Mouse (Mus musculus) forebrain, embryonic 10.5 days (tissue): ENCODE results near the gene Fads2. TPM values are rescaled to one million over a fixed set of nuclear protein-coding genes. Genes with fewer than 3 reads are reported as not detected.

Experiments used
- DNase-seq: peaks from one replicate; pipeline ENCODE4 v3.0.0-alpha.2; 2017; ENCODE audit warnings: low spot score; ENCODE audit errors: extremely low spot score
- H3K27ac ChIP-seq: fragments of 300-500 bp; sonication (generic); 2 replicates; pipeline ENCODE4 v1.5.1; 2016; ENCODE audit warnings: mild to moderate bottlenecking
- H3K27me3 ChIP-seq: fragments of 300-500 bp; sonication (generic); 2 replicates; pipeline ENCODE4 v1.6.1; 2016; ENCODE audit warnings: mild to moderate bottlenecking; ENCODE audit not compliant: poor library complexity, severe bottlenecking
- H3K36me3 ChIP-seq: fragments of 300-500 bp; sonication (generic); replicated peaks from 2 replicates; pipeline ENCODE4 v1.6.1; 2016; ENCODE audit warnings: mild to moderate bottlenecking, moderate library complexity
- H3K4me1 ChIP-seq: fragments of 300-500 bp; sonication (generic); 2 replicates; pipeline ENCODE4 v1.6.1; 2016
- H3K4me3 ChIP-seq: fragments of 300-500 bp; sonication (generic); 2 replicates; pipeline ENCODE4 v1.5.1; 2016; ENCODE audit warnings: mild to moderate bottlenecking, moderate library complexity
- H3K9me3 ChIP-seq: fragments of 300-500 bp; sonication (generic); 2 replicates; pipeline ENCODE4 v1.6.1; 2016; ENCODE audit warnings: mild to moderate bottlenecking, moderate library complexity
- WGBS: fragments of 180-500 bp; shearing (Covaris S2); methylation state at CpG from one replicate; pipeline ENCODE4 v1.1.7; 2016; 5-methylcytosine and 5-hydroxymethylcytosine counted together
- polyA plus RNA-seq: library from polyadenylated mRNA; unstranded; fragments of >200 nt; fragmentation: Nextera tagmentation; extraction: Ambion mirVana; gene quantifications from 2 replicates; pipeline ENCODE4 v1.2.1, GENCODE M21; 2016

The Fads2 gene
- polyA plus RNA-seq, 1 experiment from 2014 or later: 201 TPM

- Histone ChIP-seq H3K4me1 (peaks cover 24% of the 10 kb centered on the region), H3K36me3 (no peaks in the 10 kb centered on the region)
These were observed 57.9 kb downstream of the Fads2 start for GRCm38 (mm10) chr19:10043643-10044042.

GRCm38 (mm10) chr19:10042816-10043215 is 58.7 kb downstream of the Fads2 start:
- 93% methylated on average over 4 of the region's 4 CpGs for WGBS

More at GRCm38 (mm10) chr19:10043643-10044042, 57.9 kb downstream of the Fads2 start:
- peaks cover 55% of the 10 kb centered on the region for H3K27me3 ChIP-seq
- H3K9me3 ChIP-seq: no peaks in the 10 kb centered on the region; the same call in 1 of the 2 replicates
- H3K4me3 ChIP-seq: no peak overlapping the region
- no peak for DNase-seq
- no peak overlapping the region for H3K27ac ChIP-seq

GRCm38 (mm10) chr19:10042232-10042631 is 59.3 kb downstream of the Fads2 start:
- Histone ChIP-seq H3K4me3 (peak overlapping the region; percentile 74), H3K27ac (peak overlapping the region; percentile 86; the same call in 1 of the 2 replicates), H3K36me3 (no peaks in the 10 kb centered on the region), H3K9me3 (no peaks in the 10 kb centered on the region; the same call in 1 of the 2 replicates), H3K4me1 (peaks cover 25% of the 10 kb centered on the region), H3K27me3 (peaks cover 56% of the 10 kb centered on the region)
- 57% methylated on average over 6 of the region's 6 CpGs for WGBS
- no peak for DNase-seq

More at GRCm38 (mm10) chr19:10042816-10043215, 58.7 kb downstream of the Fads2 start:
- H3K4me3 ChIP-seq: no peak overlapping the region
- no peak overlapping the region for H3K27ac ChIP-seq
- H3K27me3 ChIP-seq: peaks cover 57% of the 10 kb centered on the region
- no peaks in the 10 kb centered on the region for H3K36me3 ChIP-seq
- H3K9me3 ChIP-seq: no peaks in the 10 kb centered on the region; the same call in 1 of the 2 replicates
- H3K4me1 ChIP-seq: peaks cover 25% of the 10 kb centered on the region
- no peak for DNase-seq

GRCm38 (mm10) chr19:10041388-10042148 is 60.0 kb downstream of the Fads2 start, which contains the start of gene Fads3:
Fads3 (plus strand) TSS chr19:10041569.
- WGBS: under 1% methylated on average over 67 of the region's 69 CpGs
- peak; percentile 75 for DNase-seq
- Histone ChIP-seq H3K27ac (peak within 1 kb of the TSS; percentile 86), H3K36me3 (no peaks in the 10 kb centered on the region), H3K4me3 (peak within 1 kb of the TSS; percentile 74), H3K9me3 (no peaks in the 10 kb centered on the region; the same call in 1 of the 2 replicates), H3K27me3 (peaks cover 53% of the 10 kb centered on the region), H3K4me1 (peaks cover 25% of the 10 kb centered on the region)

DNA sequence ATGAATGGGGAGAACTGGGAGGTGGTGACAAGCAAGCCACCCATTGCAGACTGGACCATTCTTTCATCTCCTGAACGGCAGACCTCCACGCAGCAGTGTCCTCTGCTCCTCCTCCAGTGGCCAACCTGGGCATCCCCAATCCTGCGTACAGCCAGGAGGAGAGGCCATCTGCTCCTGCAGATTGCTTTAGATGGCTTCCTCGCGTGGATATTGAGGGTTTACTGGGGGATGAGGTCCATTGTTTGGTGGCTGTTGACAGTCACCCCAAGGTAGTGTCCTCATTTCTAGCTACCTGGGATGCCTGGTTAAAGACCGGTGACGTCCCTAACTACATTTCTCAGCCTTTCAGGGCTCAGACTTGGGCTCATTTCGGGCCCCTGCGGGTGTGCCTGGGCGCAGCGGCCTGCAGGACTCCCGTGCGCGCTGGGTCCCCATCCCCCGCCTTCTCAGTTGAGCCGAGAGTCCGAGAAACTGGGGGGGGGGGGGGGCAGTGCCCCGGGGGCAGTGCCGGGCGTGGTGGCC is 60.6 kb downstream of the Fads2 start:
- Histone ChIP-seq H3K27me3 (peaks cover 53% of the 10 kb centered on the region), H3K4me3 (peak overlapping the region; percentile 74), H3K4me1 (peaks cover 25% of the 10 kb centered on the region), H3K27ac (peak overlapping the region; percentile 86), H3K36me3 (no peaks in the 10 kb centered on the region), H3K9me3 (no peaks in the 10 kb centered on the region; the same call in 1 of the 2 replicates)
- 7% methylated on average over 20 of the region's 20 CpGs for WGBS
- no peak for DNase-seq

- Histone ChIP-seq H3K4me3 (no peak overlapping the region), H3K9me3 (no peaks in the 10 kb centered on the region; the same call in 1 of the 2 replicates), H3K27me3 (peaks cover 53% of the 10 kb centered on the region), H3K27ac (no peak overlapping the region), H3K4me1 (peaks cover 37% of the 10 kb centered on the region), H3K36me3 (no peaks in the 10 kb centered on the region; the same call in 1 of the 2 replicates)
- 87% methylated on average over 2 of the region's 2 CpGs for WGBS
- no peak for DNase-seq
These were observed 61.9 kb downstream of the Fads2 start for GRCm38 (mm10) chr19:10039615-10040014.

DNA sequence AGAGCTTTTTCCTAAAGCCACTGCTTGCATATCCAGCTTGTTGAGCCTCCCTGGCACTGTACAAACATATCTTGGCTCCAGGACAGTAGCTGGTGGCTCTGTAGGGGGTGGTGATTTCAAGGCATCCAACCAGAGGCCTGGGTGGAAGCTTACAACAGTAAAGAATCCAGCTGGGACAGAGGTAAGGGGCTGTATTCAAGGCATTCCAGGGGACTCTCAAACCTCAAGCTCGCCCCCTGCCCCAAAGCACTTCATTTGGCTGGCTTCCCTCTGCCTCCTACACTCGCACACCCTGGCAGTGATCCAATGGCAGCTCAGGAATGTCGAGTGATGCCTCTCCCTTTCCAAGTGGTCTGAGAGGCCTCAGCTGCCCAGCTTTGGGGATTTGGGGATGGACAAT is 62.6 kb downstream of the Fads2 start:
- DNase-seq: no peak
- H3K27me3 ChIP-seq: peaks cover 52% of the 10 kb centered on the region
- 37% methylated on average over 3 of the region's 3 CpGs for WGBS
- H3K27ac ChIP-seq: no peak overlapping the region
- peaks cover 44% of the 10 kb centered on the region for H3K4me1 ChIP-seq
- no peaks in the 10 kb centered on the region; the same call in 1 of the 2 replicates for H3K9me3 ChIP-seq
- no peak overlapping the region for H3K4me3 ChIP-seq
- H3K36me3 ChIP-seq: no peaks in the 10 kb centered on the region; the same call in 1 of the 2 replicates

- Histone ChIP-seq H3K27me3 (peaks cover 47% of the 10 kb centered on the region), H3K9me3 (no peaks in the 10 kb centered on the region; the same call in 1 of the 2 replicates), H3K4me3 (no peak overlapping the region), H3K4me1 (peaks cover 49% of the 10 kb centered on the region), H3K27ac (no peak overlapping the region), H3K36me3 (no peaks in the 10 kb centered on the region; the same call in 1 of the 2 replicates)
- no peak for DNase-seq
- 81% methylated on average over 3 of the region's 3 CpGs for WGBS
These were observed 63.2 kb downstream of the Fads2 start for GRCm38 (mm10) chr19:10038364-10038763.

GRCm38 (mm10) chr19:10037534-10037933 is 64.0 kb downstream of the Fads2 start:
- H3K4me3 ChIP-seq: no peak overlapping the region
- no peaks in the 10 kb centered on the region; the same call in 1 of the 2 replicates for H3K9me3 ChIP-seq
- H3K4me1 ChIP-seq: peaks cover 53% of the 10 kb centered on the region
- H3K27ac ChIP-seq: no peak overlapping the region
- WGBS: 82% methylated on average over 2 of the region's 2 CpGs
- no peaks in the 10 kb centered on the region; the same call in 1 of the 2 replicates for H3K36me3 ChIP-seq
- DNase-seq: no peak
- H3K27me3 ChIP-seq: peaks cover 44% of the 10 kb centered on the region

- DNase-seq: peak; percentile 79
- WGBS: 53% methylated on average over 8 of the region's 8 CpGs
- H3K9me3 ChIP-seq: no peaks in the 10 kb centered on the region; the same call in 1 of the 2 replicates
- peaks cover 20% of the 10 kb centered on the region for H3K27me3 ChIP-seq
- H3K27ac ChIP-seq: peak overlapping the region; percentile 21; the same call in 1 of the 2 replicates
- peaks cover 35% of the 10 kb centered on the region for H3K4me1 ChIP-seq
- H3K36me3 ChIP-seq: peaks cover 4% of the 10 kb centered on the region; the same call in 1 of the 2 replicates
- H3K4me3 ChIP-seq: no peak overlapping the region
These were observed 66.6 kb downstream of the Fads2 start for GRCm38 (mm10) chr19:10034785-10035447.

- DNase-seq: no peak
- Histone ChIP-seq H3K9me3 (no peaks in the 10 kb centered on the region), H3K36me3 (peaks cover 6% of the 10 kb centered on the region; the same call in 1 of the 2 replicates), H3K4me3 (no peak overlapping the region), H3K27me3 (peaks cover 14% of the 10 kb centered on the region; the same call in 1 of the 2 replicates), H3K27ac (peak overlapping the region; percentile 9; the same call in 1 of the 2 replicates), H3K4me1 (peaks cover 35% of the 10 kb centered on the region)
- WGBS: 84% methylated on average over 5 of the region's 5 CpGs
These were observed 67.2 kb downstream of the Fads2 start for GRCm38 (mm10) chr19:10034356-10034755.

DNA sequence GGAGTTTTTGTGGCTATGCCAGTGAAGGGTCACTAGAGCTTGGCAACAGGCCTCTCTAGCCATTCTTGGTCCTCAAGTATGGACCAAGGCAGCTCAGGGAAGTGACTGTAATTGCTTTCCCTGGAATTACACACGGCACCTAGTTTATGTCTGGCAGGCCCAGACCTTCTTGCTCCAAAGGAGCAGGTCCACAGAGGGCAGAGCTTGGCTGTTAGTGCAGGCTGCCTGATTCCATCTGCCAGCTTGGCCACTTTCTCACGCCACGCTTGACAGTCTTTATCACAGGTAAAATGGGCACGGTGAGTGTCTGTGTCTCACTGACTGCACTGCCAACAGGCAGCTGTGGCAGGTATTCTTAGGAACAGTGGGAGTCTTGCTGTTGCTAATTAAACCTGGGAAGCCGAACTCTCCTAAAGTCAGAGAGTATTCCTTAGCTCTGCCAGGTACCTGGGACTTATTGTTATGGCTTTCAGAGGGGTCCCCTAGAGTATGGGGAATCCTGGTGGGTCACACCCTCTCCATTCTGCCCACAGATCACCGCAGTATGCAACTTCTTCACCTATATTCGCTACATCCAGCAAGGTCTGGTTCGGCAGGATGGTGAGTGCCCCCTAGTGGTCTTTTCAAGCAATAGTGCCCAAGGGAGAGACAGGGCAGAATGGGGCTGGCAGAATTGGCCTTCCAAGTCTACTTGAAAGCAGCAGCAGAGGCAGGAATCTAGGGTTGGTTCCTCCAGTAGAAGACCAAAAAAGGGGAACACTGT is 68.2 kb downstream of the Fads2 start:
- Histone ChIP-seq H3K36me3 (peaks cover 10% of the 10 kb centered on the region; the same call in 1 of the 2 replicates), H3K4me1 (peaks cover 29% of the 10 kb centered on the region), H3K27ac (no peak overlapping the region), H3K27me3 (peaks cover 6% of the 10 kb centered on the region; the same call in 1 of the 2 replicates), H3K9me3 (no peaks in the 10 kb centered on the region), H3K4me3 (no peak overlapping the region)
- WGBS: 31% methylated on average over 8 of the region's 8 CpGs
- DNase-seq: peak; percentile 65
